Comparison of ENCODE assay signal across 17 mouse cellular contexts in the genomic region with DNA sequence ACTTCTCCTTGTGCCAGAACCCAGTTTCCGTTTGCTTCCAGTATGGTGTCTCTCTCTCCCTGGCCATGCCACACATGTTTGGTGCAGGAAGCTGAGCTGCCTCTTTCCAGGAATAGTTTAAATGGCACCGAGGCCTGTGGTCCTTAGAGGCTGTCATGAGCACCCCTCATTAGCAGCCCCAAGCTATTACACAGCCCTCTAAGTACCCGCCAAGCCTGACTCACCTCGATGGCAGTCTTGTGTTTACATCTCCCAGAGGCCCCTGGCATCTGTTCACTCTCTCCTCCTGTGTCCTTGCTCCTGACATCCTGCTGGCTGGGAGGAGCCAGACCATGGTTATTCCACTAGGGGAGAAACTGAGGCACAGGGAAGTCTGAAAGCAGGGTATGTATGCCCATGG. TPM values are rescaled to one million over a fixed set of nuclear protein-coding genes. Genes with fewer than 3 reads are reported as not detected.
DNase-seq lines count a peak whose midpoint lies in the region; ATAC-seq and TF ChIP-seq lines count a peak whose summit lies in the region.
"Had no signal": no experiment of that assay in that cellular context is flagged by ENCODE, and none has a peak within 500 bp of the region (broad histone marks: within the 10 kb centered on the region; RNA-seq: fewer than 3 reads in every experiment).

No protein-coding gene starts in this region.

- H3K27me3 ChIP-seq in heart, embryonic 10.5 days (ENCODE audit: insufficient read depth, poor library complexity, severe bottlenecking) = no peaks in the 10 kb centered on the region
- no peaks in the 10 kb centered on the region for H3K27me3 ChIP-seq in forebrain, embryonic 14.5 days (replicated peaks; ENCODE audit: control insufficient read depth, insufficient read depth, low read length)

- H3K27ac ChIP-seq in heart, embryonic 10.5 days = peak overlapping the region; percentile 76
- peak overlapping the region; percentile 57; the same call in 1 of the 2 replicates for H3K27ac ChIP-seq in left cerebral cortex, adult 2 months
- no peak overlapping the region for H3K27ac ChIP-seq in forebrain, embryonic 14.5 days (ENCODE audit: low read depth, low read length)
- H3K27ac ChIP-seq: macrophage had no signal

- intact Hi-C loops in heart, postnatal 14 days (cut with DNase I) = no loop called here
- intact Hi-C loops in left cerebral cortex, adult 2 months (cut with DNase I) = no loop called here

- TF ChIP-seq CTCF in left cerebral cortex, adult 2 months (IDR thresholded peaks at IDR 0.05) = no peak

- peak; percentile 25; the same call in 1 of the 2 replicates for ATAC-seq in forebrain, embryonic 14.5 days

- 43% methylated on average over 4 of the region's 4 CpGs for WGBS in heart, embryonic 10.5 days
- 46% methylated on average over 4 of the region's 4 CpGs for WGBS in forebrain, embryonic 14.5 days

- no peaks in the 10 kb centered on the region for H3K9me3 ChIP-seq in heart, embryonic 10.5 days
- H3K9me3 ChIP-seq in forebrain, embryonic 14.5 days (replicated peaks; ENCODE audit: control insufficient read depth, low read length) = no peaks in the 10 kb centered on the region

- DNase-seq in heart, embryonic 10.5 days (ENCODE audit: low spot score) = no peak
- no peak for DNase-seq in heart, postnatal 14 days
- DNase-seq in left cerebral cortex, adult 2 months (ENCODE audit: extremely low spot score in 1 of 2, low spot score in 2 of 2) = no peak
- DNase-seq in left cerebral cortex, adult 9 months (ENCODE audit: low spot score in 2 of 2) = no peak
- peak; percentile 64 for DNase-seq in NIH3T3 (ENCODE audit: low read depth)
- DNase-seq in forebrain, embryonic 14.5 days (ENCODE audit: low spot score) = no peak
- no peak for DNase-seq in spleen, adult 18-20 months
- DNase-seq in testis, postnatal 10 days (ENCODE audit: low spot score) = no peak
- DNase-seq: adrenal gland, postnatal 14 days; cerebellum, postnatal 36 days; gastrocnemius, postnatal 25 days; kidney, adult 11 months; thymus, postnatal 4 days had no signal

- no peak overlapping the region for H3K9ac ChIP-seq in forebrain, embryonic 14.5 days (ENCODE audit: low read length)

- H3K4me2 ChIP-seq in forebrain, embryonic 14.5 days (ENCODE audit: low read length) = no peak overlapping the region
- H3K4me2 ChIP-seq: liver, embryonic 11.5 days had no signal

- H3K4me3 ChIP-seq in heart, embryonic 10.5 days = no peak overlapping the region
- H3K4me3 ChIP-seq in left cerebral cortex, adult 2 months = no peak overlapping the region
- no peak overlapping the region for H3K4me3 ChIP-seq in forebrain, embryonic 14.5 days (ENCODE audit: low read depth, low read length)
- H3K4me3 ChIP-seq: erythroblast, embryonic 14.5 days; myocyte had no signal

- H3K4me1 ChIP-seq in heart, embryonic 10.5 days = peaks cover 46% of the 10 kb centered on the region
- peaks cover 4% of the 10 kb centered on the region; the same call in 1 of the 2 replicates for H3K4me1 ChIP-seq in forebrain, embryonic 14.5 days (ENCODE audit: control insufficient read depth, insufficient read depth, low read length)

- H3K36me3 ChIP-seq in heart, embryonic 10.5 days = peaks cover 36% of the 10 kb centered on the region
- peaks cover 31% of the 10 kb centered on the region for H3K36me3 ChIP-seq in forebrain, embryonic 14.5 days (ENCODE audit: control insufficient read depth, insufficient read depth, low read length)

RNA-seq across cellular contexts. Expression of a gene that starts 25.3 kb away (rescaled TPM):
- 15.2 and 19.8 TPM in 2 replicates for polyA plus RNA-seq in heart, embryonic 10.5 days (2016; fragmentation: Nextera tagmentation; extraction: Ambion mirVana)
- total RNA-seq in heart, postnatal 14 days (2021) = 10 to 100 TPM; 11.9 to 12.9 TPM
- total RNA-seq in left cerebral cortex, adult 2 months (2021) = 10 to 100 TPM; 11.8 to 12.7 TPM
- polyA plus RNA-seq in forebrain, embryonic 14.5 days (2014; fragmentation: Nextera tagmentation; extraction: Ambion mirVana) = 8.3 and 8.4 TPM in 2 replicates

RNA-seq across cellular contexts. Expression of a gene that starts 36.7 kb away (rescaled TPM):
- 0.10 and 0.13 TPM in 2 replicates for polyA plus RNA-seq in heart, embryonic 10.5 days (2016; fragmentation: Nextera tagmentation; extraction: Ambion mirVana)
- total RNA-seq in heart, postnatal 14 days (2021) = under 1 TPM; 0.41 to 0.65 TPM
- total RNA-seq in left cerebral cortex, adult 2 months (2021) = 1 to 10 TPM in 1 of 2 experiments, under 1 TPM in 1; 0.66 to 1.1 TPM
- polyA plus RNA-seq in forebrain, embryonic 14.5 days (2014; fragmentation: Nextera tagmentation; extraction: Ambion mirVana) = not detected in 2 replicates
- total RNA-seq: adrenal gland, postnatal 14 days; gastrocnemius, postnatal 25 days had no signal
- polyA plus RNA-seq: erythroblast, embryonic 14.5 days; liver, embryonic 11.5 days; macrophage had no signal
